Mouse (Mus musculus): ENCODE measurements around the gene Myrfl. TPM values are rescaled to one million over a fixed set of nuclear protein-coding genes. Genes with fewer than 3 reads are reported as not detected.
A peak's percentile ranks its signal among the peaks of the same experiment; 100 is the strongest.

The Myrfl gene
- total and polyA plus RNA-seq, 2 experiments from 2014 or later: 0.04 TPM; not detected in 1

GRCm38 (mm10) chr10:116872016-116872410, 24.7 kb downstream of the Myrfl start:
- H3K9me3 ChIP-seq (ENCODE audit: low read length): no peaks in the 10 kb centered on the region
- 53% methylated on average over 14 of the region's 14 CpGs for WGBS
- no peaks in the 10 kb centered on the region for H3K4me1 ChIP-seq (ENCODE audit: insufficient read depth, low read length)
- no peak for TF ChIP-seq CTCF (IDR thresholded peaks at IDR 0.05; ENCODE audit: low read depth)
- no peaks in the 10 kb centered on the region for H3K36me3 ChIP-seq (ENCODE audit: insufficient read depth, low read length)
- H3K4me2 ChIP-seq (ENCODE audit: low read depth, low read length): no peak overlapping the region
- no peaks in the 10 kb centered on the region for H3K27me3 ChIP-seq (ENCODE audit: insufficient read depth, low read length)
- peak overlapping the region; percentile 64; the same call in 1 of the 2 replicates for H3K27ac ChIP-seq
- ATAC-seq: no peak
- H3K4me3 ChIP-seq (ENCODE audit: low read length): no peak overlapping the region
- H3K9ac ChIP-seq (replicated peaks; ENCODE audit: low read length): no peak overlapping the region
- DNase-seq (ENCODE audit: low spot score): peak; percentile 31

- no peak overlapping the region for H3K9ac ChIP-seq (replicated peaks; ENCODE audit: low read length)
- no peaks in the 10 kb centered on the region for H3K4me1 ChIP-seq (ENCODE audit: insufficient read depth, low read length)
- no peak overlapping the region for H3K4me2 ChIP-seq (ENCODE audit: low read depth, low read length)
- ATAC-seq (peak; percentile 89), DNase-seq (ENCODE audit: low spot score) (peak; percentile 79)
- 51% methylated on average over 12 of the region's 12 CpGs for WGBS
- peak; percentile 13; the same call in 1 of the 2 replicates for TF ChIP-seq CTCF (IDR thresholded peaks at IDR 0.05; ENCODE audit: low read depth)
- no peaks in the 10 kb centered on the region for H3K9me3 ChIP-seq (ENCODE audit: low read length)
- peak overlapping the region; percentile 64 for H3K27ac ChIP-seq
- no peak overlapping the region for H3K4me3 ChIP-seq (ENCODE audit: low read length)
- H3K27me3 ChIP-seq (ENCODE audit: insufficient read depth, low read length): no peaks in the 10 kb centered on the region
- no peaks in the 10 kb centered on the region for H3K36me3 ChIP-seq (ENCODE audit: insufficient read depth, low read length)
These were observed 25.2 kb downstream of the Myrfl start for GRCm38 (mm10) chr10:116871329-116872015.

GRCm38 (mm10) chr10:116870819-116871218, 25.9 kb downstream of the Myrfl start:
- DNase-seq (ENCODE audit: low spot score) (no peak), ATAC-seq (peak; percentile 43)
- Histone ChIP-seq H3K36me3 (ENCODE audit: insufficient read depth, low read length) (no peaks in the 10 kb centered on the region), H3K27me3 (ENCODE audit: insufficient read depth, low read length) (no peaks in the 10 kb centered on the region), H3K4me3 (ENCODE audit: low read length) (no peak overlapping the region), H3K9ac (replicated peaks; ENCODE audit: low read length) (no peak overlapping the region), H3K9me3 (ENCODE audit: low read length) (no peaks in the 10 kb centered on the region), H3K4me1 (ENCODE audit: insufficient read depth, low read length) (no peaks in the 10 kb centered on the region), H3K27ac (peak overlapping the region; percentile 62; the same call in 1 of the 2 replicates), H3K4me2 (ENCODE audit: low read depth, low read length) (no peak overlapping the region)
- TF ChIP-seq CTCF (IDR thresholded peaks at IDR 0.05; ENCODE audit: low read depth): no peak
- WGBS: 85% methylated on average over 6 of the region's 6 CpGs

- 58% methylated on average over 11 of the region's 11 CpGs for WGBS
- TF ChIP-seq CTCF (IDR thresholded peaks at IDR 0.05; ENCODE audit: low read depth): no peak
- ATAC-seq (peak; percentile 90), DNase-seq (ENCODE audit: low spot score) (peak; percentile 66)
- H3K27me3 ChIP-seq (ENCODE audit: insufficient read depth, low read length): no peaks in the 10 kb centered on the region
- H3K9me3 ChIP-seq (ENCODE audit: low read length): no peaks in the 10 kb centered on the region
- 0 out of 2 replicates have a peak, but pooled peaks cover 4% of the 10 kb centered on the region for H3K4me1 ChIP-seq (ENCODE audit: insufficient read depth, low read length)
- H3K27ac ChIP-seq: 0 out of 2 replicates have a peak overlapping the region, but pooled peaks have one; percentile 32
- no peak overlapping the region for H3K4me2 ChIP-seq (ENCODE audit: low read depth, low read length)
- no peak overlapping the region for H3K9ac ChIP-seq (replicated peaks; ENCODE audit: low read length)
- no peak overlapping the region for H3K4me3 ChIP-seq (ENCODE audit: low read length)
- H3K36me3 ChIP-seq (ENCODE audit: insufficient read depth, low read length): no peaks in the 10 kb centered on the region
These were observed 43.4 kb downstream of the Myrfl start for GRCm38 (mm10) chr10:116853159-116853845.

- no peak overlapping the region for H3K27ac ChIP-seq
- H3K27me3 ChIP-seq (ENCODE audit: insufficient read depth, low read length): no peaks in the 10 kb centered on the region
- DNase-seq (ENCODE audit: low spot score) (peak; percentile 90), ATAC-seq (peak; percentile 79)
- TF ChIP-seq CTCF (IDR thresholded peaks at IDR 0.05; ENCODE audit: low read depth): peak; percentile 95
- H3K4me3 ChIP-seq (ENCODE audit: low read length): no peak overlapping the region
- 23% methylated on average over 22 of the region's 22 CpGs for WGBS
- no peaks in the 10 kb centered on the region for H3K36me3 ChIP-seq (ENCODE audit: insufficient read depth, low read length)
- H3K4me1 ChIP-seq (ENCODE audit: insufficient read depth, low read length): 0 out of 2 replicates have a peak, but pooled peaks cover 4% of the 10 kb centered on the region
- H3K9me3 ChIP-seq (ENCODE audit: low read length): no peaks in the 10 kb centered on the region
- H3K9ac ChIP-seq (replicated peaks; ENCODE audit: low read length): no peak overlapping the region
- peak overlapping the region; percentile 45 for H3K4me2 ChIP-seq (ENCODE audit: low read depth, low read length)
These were observed 47.8 kb downstream of the Myrfl start for GRCm38 (mm10) chr10:116848749-116849473.

- Histone ChIP-seq H3K9ac (replicated peaks; ENCODE audit: low read length) (no peak overlapping the region), H3K36me3 (ENCODE audit: insufficient read depth, low read length) (no peaks in the 10 kb centered on the region), H3K27me3 (ENCODE audit: insufficient read depth, low read length) (no peaks in the 10 kb centered on the region), H3K27ac (no peak overlapping the region), H3K4me3 (ENCODE audit: low read length) (no peak overlapping the region), H3K4me1 (ENCODE audit: insufficient read depth, low read length) (no peaks in the 10 kb centered on the region), H3K4me2 (ENCODE audit: low read depth, low read length) (no peak overlapping the region), H3K9me3 (ENCODE audit: low read length) (no peaks in the 10 kb centered on the region)
- DNase-seq (ENCODE audit: low spot score) (peak; percentile 23), ATAC-seq (0 out of 2 replicates have a peak, but pooled peaks have one; percentile 18)
- TF ChIP-seq CTCF (IDR thresholded peaks at IDR 0.05; ENCODE audit: low read depth): no peak
- WGBS: 50% methylated on average over 3 of the region's 3 CpGs
These were observed 55.2 kb downstream of the Myrfl start for GRCm38 (mm10) chr10:116841551-116841950.

All from hindbrain, postnatal 0 days (tissue).